Mouse (Mus musculus) forebrain, embryonic 16.5 days (tissue): ENCODE measurements at regions not wholly inside any gene's neighbourhood (a gene's known extent, or its start where the extent isn't known, plus 50 kb on each side); places are given as distances from the start of the nearest gene placed in this dataset.
A peak's percentile ranks its signal among the peaks of the same experiment; 100 is the strongest.

Experiments used
- ATAC-seq: fragments of 200-750 bp; cut with Nextera tagmentation; 2 replicates; pipeline ENCODE4 v1.8.0; 2017; ENCODE audit warnings: mild to moderate bottlenecking, moderate library complexity
- H3K27ac ChIP-seq: fragments of 300-500 bp; sonication (generic); 2 replicates; pipeline ENCODE4 v1.5.1; 2014; ENCODE audit warnings: low read length, control low read depth
- H3K27me3 ChIP-seq: fragments of 300-500 bp; sonication (generic); replicated peaks from 2 replicates; pipeline ENCODE4 v1.6.1; 2014; ENCODE audit warnings: low read length; ENCODE audit not compliant: control insufficient read depth, insufficient read depth
- H3K36me3 ChIP-seq: fragments of 300-500 bp; sonication (generic); 2 replicates; pipeline ENCODE4 v1.6.1; 2014; ENCODE audit not compliant: control insufficient read depth, insufficient read depth
- H3K4me1 ChIP-seq: fragments of 300-500 bp; sonication (generic); replicated peaks from 2 replicates; pipeline ENCODE4 v1.6.1; 2014; ENCODE audit warnings: low read length; ENCODE audit not compliant: control insufficient read depth, insufficient read depth
- H3K4me2 ChIP-seq: fragments of 300-500 bp; sonication (generic); 2 replicates; pipeline ENCODE4 v1.6.1; 2014; ENCODE audit warnings: mild to moderate bottlenecking, low read length, control low read depth
- H3K4me3 ChIP-seq: fragments of 300-500 bp; sonication (generic); replicated peaks from 2 replicates; pipeline ENCODE4 v1.5.1; 2014; ENCODE audit warnings: mild to moderate bottlenecking, low read length, control low read depth
- H3K9ac ChIP-seq: fragments of 300-500 bp; sonication (generic); replicated peaks from 2 replicates; pipeline ENCODE4 v1.6.1; 2014; ENCODE audit warnings: low read depth, low read length, control low read depth
- H3K9me3 ChIP-seq: fragments of 300-500 bp; sonication (generic); 2 replicates; pipeline ENCODE4 v1.6.1; 2016; ENCODE audit warnings: low read length; ENCODE audit not compliant: control insufficient read depth
- WGBS: fragments of 180-500 bp; shearing (Covaris S2); extraction: QIAGEN DNeasy Blood & Tissue Kit; methylation state at CpG from one replicate; pipeline ENCODE4 v1.1.7; 2014; 5-methylcytosine and 5-hydroxymethylcytosine counted together

DNA sequence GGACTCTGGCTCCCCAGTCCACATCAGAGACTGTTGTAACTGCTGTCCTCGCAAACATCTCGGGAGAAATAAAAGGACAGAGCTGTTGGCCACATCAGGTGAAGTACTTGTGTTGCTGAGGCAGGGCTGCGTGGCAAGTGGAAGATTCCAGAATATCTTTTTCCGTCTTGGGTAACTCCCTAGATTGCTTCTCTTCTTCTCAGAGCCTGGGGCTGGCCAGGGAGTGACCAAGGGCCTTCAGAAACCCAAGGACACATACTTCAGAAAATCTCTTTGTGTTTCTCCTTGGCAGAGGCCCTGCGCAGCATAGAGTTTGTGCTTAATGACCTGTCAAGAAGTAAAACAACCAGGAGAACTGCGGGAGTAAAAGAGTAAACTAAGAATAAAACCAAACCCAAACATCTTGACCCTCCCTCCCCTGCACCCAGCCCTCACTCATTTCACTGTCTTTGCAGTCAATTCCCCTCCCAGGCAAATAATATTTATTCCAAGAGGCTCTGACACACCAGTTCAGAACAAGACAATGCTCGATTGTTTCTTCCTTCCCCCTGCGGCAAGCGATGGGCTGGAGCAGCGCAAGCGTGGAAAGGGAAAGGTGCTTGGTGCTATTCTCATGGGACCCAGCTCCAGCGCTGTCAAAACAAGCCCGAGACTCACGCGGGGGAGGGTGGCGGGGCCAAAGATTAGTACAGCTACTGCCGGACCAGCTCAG, 223.6 kb upstream of the Tmem45b start:
- Histone ChIP-seq H3K9ac (no peak overlapping the region), H3K4me2 (peak overlapping the region; percentile 36), H3K27ac (no peak overlapping the region), H3K4me1 (peaks cover 10% of the 10 kb centered on the region), H3K4me3 (no peak overlapping the region), H3K36me3 (no peaks in the 10 kb centered on the region), H3K9me3 (no peaks in the 10 kb centered on the region), H3K27me3 (no peaks in the 10 kb centered on the region)
- no peak for ATAC-seq
- 22% methylated on average over 17 of the region's 17 CpGs for WGBS

DNA sequence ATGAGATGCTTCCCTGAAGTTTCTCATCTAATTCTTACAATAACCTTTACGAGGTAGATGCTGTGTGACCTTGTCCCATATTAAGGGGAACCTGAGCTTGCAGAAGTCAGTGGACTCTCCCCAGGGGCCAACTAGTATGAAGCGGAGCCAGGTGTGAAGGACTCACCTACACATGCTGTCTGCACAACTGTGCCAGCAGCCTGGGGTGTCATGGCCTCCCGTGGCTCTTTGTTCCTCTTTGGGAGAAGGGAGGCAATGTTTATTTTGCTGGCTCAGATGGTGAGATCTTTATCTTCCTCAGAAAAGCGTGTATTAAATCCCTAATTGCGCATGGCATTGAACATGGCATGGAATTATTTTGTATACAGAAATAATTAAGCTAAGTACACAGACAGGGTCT, 222.2 kb upstream of the Tmem45b start:
- H3K9me3 ChIP-seq = no peaks in the 10 kb centered on the region
- 88% methylated on average over 5 of the region's 5 CpGs for WGBS
- H3K4me3 ChIP-seq = no peak overlapping the region
- peaks cover 10% of the 10 kb centered on the region for H3K4me1 ChIP-seq
- no peak overlapping the region for H3K9ac ChIP-seq
- H3K27me3 ChIP-seq = no peaks in the 10 kb centered on the region
- no peak overlapping the region for H3K27ac ChIP-seq
- no peaks in the 10 kb centered on the region for H3K36me3 ChIP-seq
- no peak for ATAC-seq
- H3K4me2 ChIP-seq = no peak overlapping the region

DNA sequence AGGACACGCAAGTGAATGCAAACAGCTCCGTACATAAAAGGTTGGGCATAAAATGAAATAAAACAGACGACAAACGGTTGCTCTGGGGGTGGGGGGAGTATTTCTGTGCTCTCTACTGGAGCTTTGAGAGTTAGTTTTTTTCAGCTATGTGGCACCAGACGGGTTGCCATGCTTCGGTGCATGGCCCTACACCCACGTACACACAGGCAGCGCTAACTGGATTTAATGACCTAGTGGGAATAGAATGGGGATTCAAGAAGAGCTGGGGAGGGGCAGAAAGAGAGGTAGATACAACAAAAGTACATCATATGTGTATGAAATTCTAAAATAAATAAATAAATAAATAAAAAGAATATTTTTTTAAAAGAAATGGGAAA, 220.5 kb upstream of the Tmem45b start:
- peaks cover 10% of the 10 kb centered on the region for H3K4me1 ChIP-seq
- ATAC-seq = no peak
- H3K9me3 ChIP-seq = no peaks in the 10 kb centered on the region
- WGBS = 27% methylated on average over 8 of the region's 8 CpGs
- no peak overlapping the region for H3K9ac ChIP-seq
- H3K4me3 ChIP-seq = no peak overlapping the region
- H3K36me3 ChIP-seq = no peaks in the 10 kb centered on the region
- H3K4me2 ChIP-seq = no peak overlapping the region
- H3K27ac ChIP-seq = no peak overlapping the region
- H3K27me3 ChIP-seq = no peaks in the 10 kb centered on the region

DNA sequence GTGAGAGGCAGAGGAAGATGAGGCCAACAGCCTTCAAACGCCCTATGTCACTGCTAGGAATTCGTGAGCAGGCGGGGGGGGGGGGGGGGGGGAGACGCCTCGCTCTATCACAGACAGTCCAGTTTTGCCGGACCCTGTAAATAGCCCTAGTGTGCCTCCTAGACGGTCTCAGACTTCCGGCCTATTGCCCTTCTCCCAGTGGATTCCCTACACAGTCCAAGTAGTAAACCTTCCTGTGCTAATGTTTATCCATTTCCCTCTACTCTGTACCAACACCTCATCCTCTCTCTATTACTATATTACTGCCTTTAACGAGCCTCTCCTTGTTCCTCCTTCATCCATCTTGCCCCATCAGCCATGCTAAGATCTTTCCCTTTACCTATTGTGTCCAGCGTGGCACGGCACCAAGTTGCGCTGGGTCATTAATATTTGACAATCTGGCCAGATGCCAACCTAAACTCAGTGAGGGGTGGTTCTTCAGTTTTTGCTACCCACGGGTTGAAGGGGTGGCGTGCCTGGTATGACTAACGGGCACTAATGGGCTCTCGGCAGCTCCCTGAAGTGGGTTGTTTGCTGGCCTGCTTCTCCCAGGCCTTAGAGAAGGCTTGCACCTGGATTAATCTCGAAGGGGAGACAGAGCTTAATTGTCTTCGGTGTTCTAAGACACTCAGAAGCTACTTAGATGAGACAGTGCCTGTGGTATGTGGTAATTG, 220.0 kb upstream of the Tmem45b start:
- 0 out of 2 replicates have a peak, but pooled peaks have one; percentile 26 for ATAC-seq
- Histone ChIP-seq H3K4me1 (peaks cover 10% of the 10 kb centered on the region), H3K4me3 (no peak overlapping the region), H3K27ac (no peak overlapping the region), H3K36me3 (no peaks in the 10 kb centered on the region), H3K9ac (no peak overlapping the region), H3K27me3 (no peaks in the 10 kb centered on the region), H3K9me3 (no peaks in the 10 kb centered on the region), H3K4me2 (no peak overlapping the region)
- WGBS = 24% methylated on average over 15 of the region's 18 CpGs

DNA sequence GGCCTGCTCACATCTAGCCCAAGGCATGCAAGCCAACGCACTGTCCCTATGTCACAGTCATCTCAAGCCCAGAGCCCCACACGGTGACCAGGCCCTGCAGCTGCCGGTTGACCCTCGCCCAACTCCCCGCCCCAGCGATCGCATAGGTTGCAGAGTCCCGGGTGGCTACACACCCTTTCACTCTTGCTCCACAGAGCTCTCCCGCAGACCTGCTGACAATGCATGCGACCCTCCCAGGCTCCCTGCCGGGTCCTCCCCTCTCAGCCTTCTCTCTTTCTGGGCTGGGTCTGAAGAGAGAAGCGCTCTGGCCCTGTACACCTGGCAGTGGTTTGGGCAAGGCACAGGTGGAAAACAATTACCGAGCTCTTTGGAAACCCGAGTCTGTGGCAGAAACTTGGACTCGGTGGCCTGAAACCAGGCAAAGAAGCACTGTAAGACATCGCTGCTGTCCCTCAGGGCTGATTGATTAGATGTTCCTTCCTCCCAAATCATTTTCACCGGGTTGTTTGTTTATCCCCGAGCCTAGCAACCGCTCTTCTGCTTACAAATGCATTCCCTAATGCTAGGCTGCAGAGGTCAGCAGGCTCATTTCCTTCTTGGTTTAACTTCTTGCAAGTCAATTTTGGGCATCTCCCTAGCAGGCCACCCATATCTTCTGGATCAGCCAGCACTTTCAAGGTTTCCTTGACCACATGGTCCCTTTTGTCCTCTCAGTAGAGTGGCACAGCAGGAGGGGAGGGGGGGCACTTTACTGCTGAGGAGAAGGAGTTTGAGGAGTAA, 219.2 kb upstream of the Tmem45b start:
- Histone ChIP-seq H3K4me2 (no peak overlapping the region), H3K4me3 (no peak overlapping the region), H3K27ac (no peak overlapping the region), H3K27me3 (no peaks in the 10 kb centered on the region), H3K9ac (no peak overlapping the region), H3K36me3 (no peaks in the 10 kb centered on the region), H3K9me3 (no peaks in the 10 kb centered on the region), H3K4me1 (peaks cover 10% of the 10 kb centered on the region)
- 0 out of 2 replicates have a peak, but pooled peaks have one; percentile 15 for ATAC-seq
- 18% methylated on average over 19 of the region's 19 CpGs for WGBS

DNA sequence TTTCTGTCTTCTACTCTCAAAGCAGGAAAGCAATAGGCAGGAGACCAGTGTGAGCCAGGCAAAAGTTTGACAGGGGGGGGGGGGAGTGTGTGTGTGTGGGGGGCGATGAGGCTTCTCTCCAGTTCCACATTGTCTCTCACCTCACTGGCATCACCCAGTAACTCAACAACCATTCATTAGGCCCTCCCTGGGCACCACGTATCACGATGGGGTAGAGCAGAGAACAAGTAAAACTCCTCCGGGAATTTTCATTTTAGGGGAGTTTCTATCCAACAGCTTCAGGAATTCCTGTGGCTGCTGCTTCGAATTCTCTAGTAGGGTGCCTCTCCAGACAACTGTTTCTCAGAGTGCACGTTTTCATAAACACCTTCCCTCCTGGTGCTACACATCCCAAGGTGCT, 218.6 kb upstream of the Tmem45b start:
- no peak overlapping the region for H3K27ac ChIP-seq
- H3K9ac ChIP-seq = no peak overlapping the region
- ATAC-seq = no peak
- H3K9me3 ChIP-seq = no peaks in the 10 kb centered on the region
- 38% methylated on average over 6 of the region's 6 CpGs for WGBS
- no peak overlapping the region for H3K4me3 ChIP-seq
- H3K4me1 ChIP-seq = peaks cover 6% of the 10 kb centered on the region
- no peak overlapping the region for H3K4me2 ChIP-seq
- H3K27me3 ChIP-seq = no peaks in the 10 kb centered on the region
- no peaks in the 10 kb centered on the region for H3K36me3 ChIP-seq

DNA sequence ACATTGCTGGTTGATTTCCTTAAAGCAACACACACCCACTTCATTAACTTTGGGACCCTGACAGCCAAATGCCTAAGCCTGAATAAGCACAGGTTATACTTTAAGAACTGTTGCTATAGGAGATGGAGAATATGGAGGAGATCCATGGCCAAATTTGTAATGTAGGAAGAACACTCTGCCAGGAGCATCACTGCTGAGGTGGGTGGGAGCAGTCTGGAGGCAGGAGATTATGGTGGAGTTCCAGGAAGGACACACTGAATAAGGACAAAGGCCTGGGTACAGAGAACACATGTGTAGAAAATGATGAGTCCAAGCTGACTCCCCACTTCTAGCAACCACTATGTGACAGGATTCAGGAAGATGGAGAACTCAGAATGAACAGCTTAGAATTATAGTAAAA, 212.9 kb upstream of the Tmem45b start:
- Histone ChIP-seq H3K4me2 (no peak overlapping the region), H3K9me3 (no peaks in the 10 kb centered on the region), H3K4me3 (no peak overlapping the region), H3K9ac (no peak overlapping the region), H3K36me3 (no peaks in the 10 kb centered on the region), H3K4me1 (no peaks in the 10 kb centered on the region), H3K27ac (no peak overlapping the region), H3K27me3 (no peaks in the 10 kb centered on the region)
- no peak for ATAC-seq

DNA sequence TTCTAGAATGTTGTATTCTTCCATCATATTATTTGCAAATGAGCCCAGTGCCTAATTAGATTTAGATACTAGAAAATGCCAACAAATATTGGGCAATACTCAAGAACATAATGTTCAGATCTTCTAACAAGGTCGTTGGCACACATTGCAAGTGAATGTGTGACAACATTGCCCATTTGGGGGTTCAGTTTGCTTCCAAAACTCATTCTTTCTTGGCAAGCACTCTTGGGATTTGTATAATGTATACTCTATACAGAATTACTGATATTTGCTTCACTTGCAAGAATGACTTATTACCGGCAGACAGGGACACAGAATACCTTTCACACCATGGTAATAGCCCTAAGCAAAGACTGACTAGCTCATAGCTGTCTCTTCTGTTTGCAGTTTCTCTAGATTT, 194.8 kb upstream of the Tmem45b start:
- no peak overlapping the region for H3K27ac ChIP-seq
- no peak for ATAC-seq
- H3K4me3 ChIP-seq = no peak overlapping the region
- no peaks in the 10 kb centered on the region for H3K27me3 ChIP-seq
- H3K4me1 ChIP-seq = no peaks in the 10 kb centered on the region
- H3K9me3 ChIP-seq = no peaks in the 10 kb centered on the region
- H3K36me3 ChIP-seq = no peaks in the 10 kb centered on the region
- H3K4me2 ChIP-seq = no peak overlapping the region
- H3K9ac ChIP-seq = no peak overlapping the region
- WGBS = 55% methylated on average over 2 of the region's 2 CpGs

DNA sequence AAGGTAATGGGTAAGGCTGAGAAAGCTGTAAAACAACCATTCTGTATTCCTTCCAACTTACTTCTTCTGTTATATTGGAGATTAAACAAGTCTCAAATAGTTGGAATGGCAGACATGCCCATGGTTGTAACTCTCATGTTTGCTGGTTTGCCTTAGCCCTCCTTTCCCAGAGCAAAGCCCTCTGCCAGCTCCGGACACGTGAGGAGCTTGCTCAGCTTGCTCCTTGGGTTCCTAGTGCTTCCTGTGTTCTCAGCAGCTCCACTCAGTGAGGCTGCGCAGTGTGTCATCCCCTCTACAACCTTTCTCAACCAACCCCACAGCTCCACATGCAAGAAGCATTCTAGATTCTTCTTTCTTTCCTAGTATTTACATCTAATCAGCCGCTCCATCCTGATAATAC, 193.3 kb upstream of the Tmem45b start:
- H3K9me3 ChIP-seq = no peaks in the 10 kb centered on the region
- H3K27ac ChIP-seq = no peak overlapping the region
- no peak overlapping the region for H3K4me3 ChIP-seq
- no peak for ATAC-seq
- H3K9ac ChIP-seq = no peak overlapping the region
- no peak overlapping the region for H3K4me2 ChIP-seq
- H3K36me3 ChIP-seq = no peaks in the 10 kb centered on the region
- H3K4me1 ChIP-seq = no peaks in the 10 kb centered on the region
- WGBS = 90% methylated on average over 4 of the region's 4 CpGs
- H3K27me3 ChIP-seq = no peaks in the 10 kb centered on the region
